Mouse (Mus musculus) midbrain, embryonic 14.5 days (tissue): ENCODE data around the gene Rlim. TPM values are rescaled to one million over a fixed set of nuclear protein-coding genes. Genes with fewer than 3 reads are reported as not detected.

Experiments
- ATAC-seq: fragments of 200-750 bp; cut with Nextera tagmentation; 2 replicates; pipeline ENCODE4 v1.8.0; 2017; ENCODE audit warnings: moderate number of reproducible peaks, moderate library complexity; ENCODE audit not compliant: low FRiP score, low TSS enrichment
- DNase-seq: peaks from one replicate; pipeline ENCODE4 v3.0.0-alpha.2; 2015
- H3K27ac ChIP-seq: fragments of 300-500 bp; sonication (generic); replicated peaks from 2 replicates; pipeline ENCODE4 v1.5.1; 2014; ENCODE audit warnings: mild to moderate bottlenecking, low read depth, low read length, moderate library complexity
- H3K27me3 ChIP-seq: fragments of 300-500 bp; sonication (generic); 2 replicates; pipeline ENCODE4 v1.6.1; 2014; ENCODE audit warnings: low read length, control low read depth, mixed read lengths; ENCODE audit not compliant: control insufficient read depth, insufficient read depth
- H3K36me3 ChIP-seq: fragments of 300-500 bp; sonication (generic); 2 replicates; pipeline ENCODE4 v1.6.1; 2014; ENCODE audit warnings: low read length, control low read depth; ENCODE audit not compliant: control insufficient read depth, insufficient read depth
- H3K4me1 ChIP-seq: fragments of 300-500 bp; sonication (generic); 2 replicates; pipeline ENCODE4 v1.6.1; 2014; ENCODE audit warnings: mild to moderate bottlenecking, antibody characterized with exemption, low read length, control low read depth; ENCODE audit not compliant: control insufficient read depth, insufficient read depth
- H3K4me2 ChIP-seq: fragments of 300-500 bp; sonication (generic); 2 replicates; pipeline ENCODE4 v1.6.1; 2014; ENCODE audit warnings: mild to moderate bottlenecking, low read length, moderate library complexity
- H3K4me3 ChIP-seq: fragments of 300-500 bp; sonication (generic); replicated peaks from 2 replicates; pipeline ENCODE4 v1.5.1; 2014; ENCODE audit warnings: low read depth, low read length
- H3K9ac ChIP-seq: fragments of 300-500 bp; sonication (generic); replicated peaks from 2 replicates; pipeline ENCODE4 v1.6.1; 2014; ENCODE audit warnings: mild to moderate bottlenecking, low read length, moderate library complexity
- H3K9me3 ChIP-seq: fragments of 300-500 bp; sonication (generic); 2 replicates; pipeline ENCODE4 v1.6.1; 2016; ENCODE audit warnings: low read length, control low read depth, mixed read lengths; ENCODE audit not compliant: control insufficient read depth
- WGBS: fragments of 180-500 bp; shearing (Covaris S2); extraction: QIAGEN DNeasy Blood & Tissue Kit; methylation state at CpG from one replicate; pipeline ENCODE4 v1.1.7; 2014; 5-methylcytosine and 5-hydroxymethylcytosine counted together
- polyA plus RNA-seq: library from polyadenylated mRNA; unstranded; fragments of >200 nt; fragmentation: Nextera tagmentation; extraction: Ambion mirVana; gene quantifications from 2 replicates; pipeline ENCODE4 v1.2.1, GENCODE M21; 2014

The Rlim gene
- polyA plus RNA-seq, 1 experiment from 2014 or later, result 35.3 TPM

DNA sequence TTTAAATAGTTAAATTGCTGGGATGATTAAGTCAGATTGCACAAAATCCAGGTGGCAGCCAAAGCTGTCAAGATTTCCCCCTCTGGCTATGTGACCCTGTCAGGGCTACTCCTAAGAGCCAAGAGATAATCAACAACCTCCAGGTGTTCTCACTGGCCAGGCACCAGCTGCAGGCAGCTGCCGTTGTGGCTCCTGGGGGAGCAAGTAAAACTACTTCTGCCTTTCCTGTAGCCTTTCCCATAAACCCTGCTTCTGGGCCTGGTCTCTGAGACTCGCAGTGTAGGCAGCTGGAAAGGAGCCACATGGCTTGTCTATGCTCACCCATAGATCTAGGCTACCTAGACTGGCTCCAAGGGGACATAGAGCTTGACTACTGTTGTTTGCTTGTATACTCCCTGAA is 58.6 kb downstream of the Rlim start:
- DNase-seq, result no peak
- Histone ChIP-seq H3K9me3 (no peaks in the 10 kb centered on the region), H3K36me3 (no peaks in the 10 kb centered on the region), H3K9ac (no peak overlapping the region), H3K4me1 (no peaks in the 10 kb centered on the region), H3K27me3 (no peaks in the 10 kb centered on the region; the same call in 1 of the 2 replicates), H3K27ac (no peak overlapping the region), H3K4me3 (no peak overlapping the region), H3K4me2 (no peak overlapping the region)
- WGBS, result 61% methylated on average over 2 of the region's 2 CpGs
- ATAC-seq, result no peak

DNA sequence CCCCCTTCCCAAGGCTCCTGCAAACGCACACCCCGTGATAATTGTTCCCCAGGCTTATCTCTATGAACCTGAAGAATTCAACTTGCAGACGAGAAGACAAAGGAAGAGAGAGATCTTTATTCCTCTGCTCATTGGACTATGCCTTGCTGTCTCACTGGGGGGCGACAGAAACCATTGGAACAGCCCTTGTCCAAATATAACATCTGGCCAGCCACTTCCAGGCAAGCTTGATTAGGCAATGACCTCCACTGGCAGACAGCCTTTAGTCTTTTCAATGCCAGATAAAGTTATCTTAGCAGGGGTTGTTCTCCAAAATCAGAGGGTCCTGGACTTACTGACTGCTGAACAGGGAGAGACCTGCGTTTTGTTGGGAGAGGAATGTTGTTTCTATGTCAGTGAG is 62.1 kb downstream of the Rlim start:
- no peaks in the 10 kb centered on the region for H3K36me3 ChIP-seq
- H3K4me3 ChIP-seq, result no peak overlapping the region
- no peak overlapping the region for H3K4me2 ChIP-seq
- 40% methylated on average over 5 of the region's 5 CpGs for WGBS
- ATAC-seq (no peak), DNase-seq (no peak)
- no peaks in the 10 kb centered on the region; the same call in 1 of the 2 replicates for H3K27me3 ChIP-seq
- H3K9ac ChIP-seq, result no peak overlapping the region
- no peaks in the 10 kb centered on the region for H3K4me1 ChIP-seq
- no peak overlapping the region for H3K27ac ChIP-seq
- H3K9me3 ChIP-seq, result no peaks in the 10 kb centered on the region

DNA sequence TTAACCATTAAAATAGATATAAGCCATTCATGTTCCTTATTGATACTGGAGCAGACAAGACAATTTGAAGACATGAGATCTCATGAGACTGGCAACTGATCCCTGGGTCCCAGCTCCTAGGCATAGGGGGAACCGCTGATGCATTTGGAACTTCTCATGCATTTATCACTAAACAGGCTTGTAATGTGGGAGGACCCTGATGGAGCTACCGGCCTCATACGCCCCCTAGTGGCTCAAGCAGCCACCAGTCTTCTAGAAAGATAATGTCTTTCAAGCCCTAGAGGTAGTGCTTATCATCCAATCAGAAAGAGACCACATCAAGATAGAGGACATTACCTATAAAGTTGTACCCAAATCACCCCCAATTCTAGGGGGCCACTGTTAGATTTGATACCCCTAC is 66.3 kb downstream of the Rlim start:
- ATAC-seq (no peak), DNase-seq (peak; percentile 69)
- 10% methylated on average over 3 of the region's 3 CpGs for WGBS
- Histone ChIP-seq H3K36me3 (no peaks in the 10 kb centered on the region), H3K9ac (no peak overlapping the region), H3K4me3 (no peak overlapping the region), H3K9me3 (no peaks in the 10 kb centered on the region), H3K4me2 (no peak overlapping the region), H3K27me3 (0 out of 2 replicates have a peak, but pooled peaks cover 4% of the 10 kb centered on the region), H3K27ac (no peak overlapping the region), H3K4me1 (no peaks in the 10 kb centered on the region)

Other genes with a start within 250 kb of the Rlim start
- gene Slc16a2, start 159.3 kb downstream of the Rlim start, polyA plus RNA-seq, result 26.5 and 31.6 TPM in 2 replicates
- gene Nexmif, start 219.9 kb upstream of the Rlim start, polyA plus RNA-seq, result 19.1 and 22.0 TPM in 2 replicates